Mouse (Mus musculus): ENCODE measurements around the gene Usp39. TPM values are rescaled to one million over a fixed set of nuclear protein-coding genes. Genes with fewer than 3 reads are reported as not detected.

Usp39 gene
- 36.8 and 42.1 TPM in 2 replicates for total RNA-seq (2015)
- 71.7 and 77.1 TPM in 2 replicates for total RNA-seq (2017)

DNA sequence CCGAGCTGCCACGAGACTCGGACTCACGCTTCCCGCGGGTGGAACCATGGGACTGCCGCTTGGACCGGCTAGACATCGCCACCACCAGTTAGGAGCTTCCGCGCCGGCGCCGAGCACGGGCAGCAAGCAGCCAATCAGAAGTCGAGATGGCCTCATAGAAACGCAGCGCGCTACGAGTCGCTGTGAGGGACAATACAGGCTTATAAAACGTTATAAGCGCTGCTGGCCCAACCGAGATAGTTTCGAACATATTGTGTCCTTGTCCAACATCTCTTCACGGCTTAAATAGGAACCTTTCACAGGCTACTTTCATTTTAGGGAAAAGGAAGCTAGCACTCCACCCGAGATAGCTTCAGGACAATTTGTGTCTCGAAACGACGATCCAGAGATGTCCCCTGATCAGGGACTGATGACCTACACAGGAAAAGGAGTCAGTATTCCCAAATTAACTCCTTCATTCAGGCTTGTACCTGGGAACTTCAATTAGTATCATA lies at the start of gene Usp39:
Gene Usp39 (minus strand): TSS at position 111 of the 494 bp plus-strand sequence.
- ATAC-seq (ENCODE audit: poor library complexity, severe bottlenecking): peak; percentile 86

- no peak for ATAC-seq (ENCODE audit: poor library complexity, severe bottlenecking)
Measured at GRCm38 (mm10) chr6:72392341-72392740, 47.4 kb upstream of the Usp39 start.

GRCm38 (mm10) chr6:72390795-72391521 lies 46.0 kb upstream of the Usp39 start:
- no peak for ATAC-seq (ENCODE audit: poor library complexity, severe bottlenecking)

GRCm38 (mm10) chr6:72389941-72390771 lies 45.2 kb upstream of the Usp39 start, which contains the start of gene Vamp8:
TSS of gene Vamp8 (minus strand) at chr6:72390703.
- peak; percentile 86 for ATAC-seq (ENCODE audit: poor library complexity, severe bottlenecking)

- ATAC-seq (ENCODE audit: poor library complexity, severe bottlenecking): peak; percentile 67
Measured at GRCm38 (mm10) chr6:72389471-72389940, 44.5 kb upstream of the Usp39 start.

DNA sequence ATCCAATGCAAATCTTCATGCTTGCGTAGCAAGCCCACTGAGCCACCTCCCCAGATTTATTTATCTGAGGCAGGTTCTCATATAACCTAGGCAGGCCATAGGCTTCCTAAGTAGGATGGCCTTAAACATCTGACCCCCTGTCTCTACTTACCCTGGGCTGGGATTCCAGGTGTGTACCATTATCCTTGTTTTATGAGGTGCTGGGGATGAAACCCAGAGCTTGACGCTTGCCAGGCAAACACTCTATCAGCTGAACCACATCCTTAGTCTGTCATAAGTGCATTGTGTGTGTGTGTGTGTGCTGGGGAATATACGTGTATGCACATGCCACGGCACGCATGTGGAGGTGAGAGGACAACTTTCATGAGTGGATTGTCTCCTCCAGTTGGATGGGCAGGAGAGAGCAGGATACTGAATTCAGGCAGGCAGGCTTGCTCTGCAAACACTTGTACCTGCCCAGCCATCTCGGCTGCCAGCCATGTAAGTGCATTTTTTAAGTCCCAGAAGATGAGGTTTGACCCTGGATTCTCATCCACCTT lies 43.9 kb upstream of the Usp39 start:
- ATAC-seq (ENCODE audit: poor library complexity, severe bottlenecking): no peak

GRCm38 (mm10) chr6:72388266-72388665 lies 43.3 kb upstream of the Usp39 start:
- no peak for ATAC-seq (ENCODE audit: poor library complexity, severe bottlenecking)

DNA sequence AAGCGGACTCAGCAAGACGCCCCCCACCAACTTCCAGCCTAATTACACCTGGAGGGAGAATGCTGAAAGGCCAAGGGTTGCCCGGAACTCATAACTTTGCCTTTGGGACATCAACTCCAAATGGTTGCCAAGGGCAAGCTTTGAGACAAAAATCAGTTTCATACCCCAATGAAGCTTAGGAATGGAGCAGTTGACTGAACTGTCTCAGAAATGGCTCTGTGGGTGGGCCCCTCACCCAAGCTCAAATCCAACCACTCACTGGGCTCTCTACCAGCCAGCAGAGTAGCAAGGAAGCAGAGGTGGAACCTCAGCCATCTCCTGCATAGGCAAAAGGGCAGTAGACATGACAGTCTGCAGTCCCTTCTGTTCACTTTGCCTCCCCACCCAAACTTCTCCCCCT lies 42.8 kb upstream of the Usp39 start:
- ATAC-seq (ENCODE audit: poor library complexity, severe bottlenecking): no peak

- no peak for ATAC-seq (ENCODE audit: poor library complexity, severe bottlenecking)
Measured at GRCm38 (mm10) chr6:72386561-72386960, 41.6 kb upstream of the Usp39 start.

- ATAC-seq (ENCODE audit: poor library complexity, severe bottlenecking): no peak
Measured at GRCm38 (mm10) chr6:72385258-72385657, 40.3 kb upstream of the Usp39 start.

DNA sequence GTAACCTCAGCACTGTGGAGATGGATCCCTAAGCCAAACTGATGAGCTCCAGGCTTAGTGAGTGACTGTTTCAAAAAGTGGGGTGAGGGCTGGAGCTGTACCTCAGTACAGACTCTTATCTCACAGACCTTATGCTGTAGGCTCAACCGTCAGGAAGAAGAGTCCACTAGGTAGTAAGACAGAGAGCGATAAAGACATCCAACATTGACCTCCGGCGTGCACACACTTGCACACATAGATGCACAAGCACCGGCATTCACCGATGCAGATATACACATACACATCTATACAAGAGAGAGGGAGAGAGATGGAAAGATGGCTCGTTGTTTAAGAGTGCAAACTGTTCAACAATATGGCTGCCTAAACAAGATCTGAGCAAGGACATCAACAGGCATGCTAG lies 39.0 kb upstream of the Usp39 start:
- no peak for ATAC-seq (ENCODE audit: poor library complexity, severe bottlenecking)

- no peak for ATAC-seq (ENCODE audit: poor library complexity, severe bottlenecking)
Measured at GRCm38 (mm10) chr6:72383142-72383820, 38.3 kb upstream of the Usp39 start.

DNA sequence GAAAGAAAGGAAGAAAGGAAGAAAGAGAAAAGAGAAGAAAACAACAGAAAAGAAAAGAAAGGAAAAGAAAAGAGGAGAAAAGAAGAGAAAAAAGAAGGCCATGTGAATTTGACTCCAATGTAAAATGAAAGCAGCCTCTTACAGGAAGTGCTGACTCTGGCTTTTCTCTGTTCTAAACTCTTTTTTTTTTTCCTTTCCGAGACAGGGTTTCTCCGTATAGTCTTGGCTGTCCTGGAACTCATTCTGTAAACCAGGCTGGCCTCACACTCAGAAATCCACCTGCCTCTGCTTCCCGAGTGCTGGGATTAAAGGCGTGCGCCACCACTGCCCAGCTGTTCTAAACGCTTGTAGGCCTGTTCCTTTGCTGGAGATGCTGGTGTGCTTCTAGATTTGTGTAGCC lies 37.5 kb upstream of the Usp39 start:
- no peak for ATAC-seq (ENCODE audit: poor library complexity, severe bottlenecking)

GRCm38 (mm10) chr6:72380131-72380770 lies 35.3 kb upstream of the Usp39 start, which contains the start of gene Vamp5:
TSS of gene Vamp5 (minus strand) at chr6:72380468.
- ATAC-seq (ENCODE audit: poor library complexity, severe bottlenecking): peak; percentile 94

- ATAC-seq (ENCODE audit: poor library complexity, severe bottlenecking): peak; percentile 0; the same call in 1 of the 2 replicates
Measured at GRCm38 (mm10) chr6:72379377-72380130, 34.6 kb upstream of the Usp39 start.

GRCm38 (mm10) chr6:72378510-72379234 lies 33.7 kb upstream of the Usp39 start:
- no peak for ATAC-seq (ENCODE audit: poor library complexity, severe bottlenecking)

GRCm38 (mm10) chr6:72374820-72375563 lies 30.0 kb upstream of the Usp39 start:
- ATAC-seq (ENCODE audit: poor library complexity, severe bottlenecking): peak; percentile 78

GRCm38 (mm10) chr6:72374206-72374605 lies 29.2 kb upstream of the Usp39 start:
- ATAC-seq (ENCODE audit: poor library complexity, severe bottlenecking): no peak
